Mouse (Mus musculus) lung, postnatal 0 days (tissue): ENCODE measurements around the gene Pacsin2.

Experiments used
- CTCF ChIP-seq: IDR thresholded peaks from 2 replicates; pipeline ENCODE4 v1.5.1; 2016; ENCODE audit warnings: antibody characterized with exemption, mild to moderate bottlenecking
- EP300 ChIP-seq: IDR thresholded peaks from 2 replicates; pipeline ENCODE4 v1.6.1; 2016; ENCODE audit warnings: antibody characterized with exemption, mild to moderate bottlenecking, control low read depth

DNA sequence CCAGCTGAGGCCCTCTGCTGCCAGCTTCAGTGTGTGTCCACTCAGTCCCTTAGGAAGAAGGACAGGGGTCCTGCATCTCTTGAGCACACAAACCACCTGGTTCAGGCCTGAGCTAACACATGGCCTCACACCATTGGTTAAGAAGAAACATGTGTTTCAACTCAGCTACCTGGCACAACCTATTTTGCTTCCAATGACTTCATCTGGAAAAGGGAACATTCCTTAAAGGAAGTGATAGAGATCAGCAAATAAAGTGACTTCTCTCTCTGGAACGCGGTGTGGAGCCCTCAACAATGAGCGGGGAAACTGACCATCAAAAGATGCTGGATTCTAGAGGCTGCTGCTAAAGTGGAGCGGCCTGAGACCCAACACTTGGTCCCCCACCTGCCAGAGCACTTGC, 52.8 kb downstream of the Pacsin2 start:
- TF ChIP-seq CTCF (0 out of 2 replicates have a peak, but pooled peaks have one; percentile 1), EP300 (peak; percentile 89)
